23 mouse cellular contexts compared by ENCODE assay signal in the genomic region with DNA sequence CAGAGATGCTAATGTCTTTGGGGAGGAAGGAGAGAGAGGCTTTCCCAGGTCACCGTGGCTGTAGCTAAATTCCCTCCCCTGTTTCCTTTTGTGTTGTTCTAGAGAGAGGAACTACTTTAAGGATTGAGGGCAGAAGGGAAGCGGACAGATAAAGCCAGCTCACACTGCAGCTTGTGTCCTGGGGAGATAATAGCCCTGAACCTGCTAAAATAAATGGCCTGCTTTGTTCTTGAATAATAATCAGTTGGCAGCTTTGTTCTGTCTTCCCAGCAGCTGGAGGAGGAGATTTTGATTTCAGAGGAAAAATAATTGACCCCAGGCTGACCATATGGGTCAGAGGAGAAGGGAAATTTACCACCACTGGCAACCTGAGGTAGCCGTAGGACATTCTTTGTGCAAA. TPM values are rescaled to one million over a fixed set of nuclear protein-coding genes. Genes with fewer than 3 reads are reported as not detected.
DNase-seq lines count a peak whose midpoint lies in the region; ATAC-seq and TF ChIP-seq lines count a peak whose summit lies in the region.
"Had no signal": no experiment of that assay in that cellular context is flagged by ENCODE, and none has a peak within 500 bp of the region (broad histone marks: within the 10 kb centered on the region; RNA-seq: fewer than 3 reads in every experiment).

No protein-coding gene starts in this region.

- H3K9ac ChIP-seq in midbrain, postnatal 0 days (replicated peaks; ENCODE audit: low read length, poor library complexity, severe bottlenecking) = no peak overlapping the region
- H3K9ac ChIP-seq: neural tube, embryonic 15.5 days; stomach, embryonic 15.5 days had no signal

- H3K27me3 ChIP-seq in midbrain, embryonic 10.5 days (ENCODE audit: low read depth, poor library complexity, severe bottlenecking) = no peaks in the 10 kb centered on the region
- H3K27me3 ChIP-seq in midbrain, postnatal 0 days (ENCODE audit: insufficient read depth, low read length) = no peaks in the 10 kb centered on the region
- H3K27me3 ChIP-seq: neural tube, embryonic 15.5 days; stomach, embryonic 15.5 days had no signal

- intact Hi-C loops in left cerebral cortex, postnatal 4 days (cut with DNase I) = no loop called here

- peak overlapping the region; percentile 39 for H3K27ac ChIP-seq in midbrain, embryonic 10.5 days (replicated peaks)
- no peak overlapping the region for H3K27ac ChIP-seq in midbrain, postnatal 0 days (ENCODE audit: low read depth, low read length)
- H3K27ac ChIP-seq: layer of hippocampus, adult 2 months; neural tube, embryonic 15.5 days; stomach, embryonic 15.5 days had no signal

- H3K4me1 ChIP-seq in midbrain, embryonic 10.5 days = peaks cover 19% of the 10 kb centered on the region
- no peaks in the 10 kb centered on the region for H3K4me1 ChIP-seq in midbrain, postnatal 0 days (ENCODE audit: insufficient read depth, low read length)
- H3K4me1 ChIP-seq: stomach, embryonic 15.5 days had no signal

- H3K36me3 ChIP-seq in midbrain, embryonic 10.5 days = no peaks in the 10 kb centered on the region
- H3K36me3 ChIP-seq in midbrain, postnatal 0 days (ENCODE audit: insufficient read depth, low read length) = no peaks in the 10 kb centered on the region
- H3K36me3 ChIP-seq: neural tube, embryonic 15.5 days; stomach, embryonic 15.5 days had no signal

- DNase-seq in embryo, embryonic 10.5 days (ENCODE audit: low spot score) = peak; percentile 45
- DNase-seq in embryo, embryonic 9.5 days (ENCODE audit: extremely low spot score) = no peak
- no peak for DNase-seq in midbrain, embryonic 10.5 days (ENCODE audit: low spot score)
- no peak for DNase-seq in midbrain, postnatal 0 days (ENCODE audit: low spot score)
- DNase-seq in Muller cell, postnatal 12 days (ENCODE audit: inconsistent ontology term) = peak; percentile 21
- peak; percentile 69 for DNase-seq in retina, embryonic 14.5 days (ENCODE audit: low spot score)
- DNase-seq in lung, postnatal 36 days = no peak
- no peak for DNase-seq in left cerebral cortex, postnatal 4 days
- DNase-seq: adrenal gland, postnatal 14 days; cerebellum, adult 11-12 months; cerebellum, postnatal 36 days; heart, postnatal 36 days; kidney, adult 2 months; kidney, postnatal 14 days; layer of hippocampus, postnatal 36 days; liver had no signal

- no peaks in the 10 kb centered on the region for H3K9me3 ChIP-seq in midbrain, embryonic 10.5 days (replicated peaks)
- H3K9me3 ChIP-seq in midbrain, postnatal 0 days (ENCODE audit: low read length) = no peaks in the 10 kb centered on the region
- H3K9me3 ChIP-seq: neural tube, embryonic 15.5 days; stomach, embryonic 15.5 days had no signal

- H3K4me3 ChIP-seq in midbrain, embryonic 10.5 days = no peak overlapping the region
- no peak overlapping the region for H3K4me3 ChIP-seq in midbrain, postnatal 0 days (ENCODE audit: low read depth, low read length)
- H3K4me3 ChIP-seq: layer of hippocampus, adult 2 months; neural tube, embryonic 15.5 days; stomach, embryonic 15.5 days had no signal

- H3K4me2 ChIP-seq in midbrain, postnatal 0 days (ENCODE audit: low read depth, low read length, poor library complexity, severe bottlenecking) = no peak overlapping the region
- H3K4me2 ChIP-seq: neural tube, embryonic 15.5 days; stomach, embryonic 15.5 days had no signal

- 9% methylated on average over 3 of the region's 3 CpGs for WGBS in midbrain, embryonic 10.5 days
- whole genome bisulfite sequencing in midbrain, postnatal 0 days = 12% methylated on average over 3 of the region's 3 CpGs

- no peak for ATAC-seq in midbrain, postnatal 0 days (ENCODE audit: low FRiP score)
- ATAC-seq: forebrain, embryonic 16.5 days; inflammation-experienced regulatory T-cells, adult 6 months; lung, postnatal 0 days had no signal

- no peak for TF ChIP-seq CTCF in midbrain, postnatal 0 days (IDR thresholded peaks at IDR 0.05)

RNA-seq across cellular contexts. Expression of a gene that starts 12.7 kb away (rescaled TPM):
- polyA plus RNA-seq in midbrain, embryonic 10.5 days (2016; fragmentation: Nextera tagmentation; extraction: Ambion mirVana) = not detected in 2 replicates
- total RNA-seq in midbrain, postnatal 0 days (2014; rRNA removed) = 4.2 and 7.3 TPM in 2 replicates
- 4.6 and 5.6 TPM in 2 replicates for polyA plus RNA-seq in midbrain, postnatal 0 days (2015; fragmentation: Nextera tagmentation; extraction: Ambion mirVana)
- 1 to 10 TPM; 3.6 to 4.1 TPM for total RNA-seq in left cerebral cortex, postnatal 4 days (2021)
- total RNA-seq: megakaryocyte progenitor cell, adult 5-6 weeks had no signal
- polyA plus RNA-seq: inflammation-experienced regulatory T-cells, adult 6 months had no signal

RNA-seq across cellular contexts. Expression of a gene that starts 30.7 kb away (rescaled TPM):
- polyA plus RNA-seq in midbrain, embryonic 10.5 days (2016; fragmentation: Nextera tagmentation; extraction: Ambion mirVana) = 0.16 and 0.37 TPM in 2 replicates
- total RNA-seq in midbrain, postnatal 0 days (2014; rRNA removed) = 17.2 and 19.6 TPM in 2 replicates
- 13.6 and 14.3 TPM in 2 replicates for polyA plus RNA-seq in midbrain, postnatal 0 days (2015; fragmentation: Nextera tagmentation; extraction: Ambion mirVana)
- total RNA-seq in left cerebral cortex, postnatal 4 days (2021) = 10 to 100 TPM; 11.6 to 12.0 TPM
- total RNA-seq: megakaryocyte progenitor cell, adult 5-6 weeks had no signal

Comparison
In these comparisons a context has a peak if more than half of its experiments do, and no peak if none do; other contexts are left out.
1. DNase-seq: peak in embryo, embryonic 10.5 days (single experiment), Muller cell, postnatal 12 days (single experiment) and retina, embryonic 14.5 days (single experiment); none in embryo, embryonic 9.5 days (single experiment), midbrain, embryonic 10.5 days (single experiment), midbrain, postnatal 0 days (single experiment), lung, postnatal 36 days (single experiment) and left cerebral cortex, postnatal 4 days (single experiment).